Mouse (Mus musculus): ENCODE data around the gene Zg16.

- TF ChIP-seq CTCF (IDR thresholded peaks at IDR 0.05; ENCODE audit: control insufficient read depth, insufficient read depth, low read length) (no peak), POLR2A (IDR thresholded peaks at IDR 0.05; ENCODE audit: borderline replicate concordance, control insufficient read depth, low read depth, low read length) (no peak)
Measured at GRCm38 (mm10) chr7:127080045-127080444, 7.1 kb downstream of the Zg16 start.

All from bone marrow, adult 2 months (tissue).